Mouse (Mus musculus) lung, postnatal 0 days (tissue): ENCODE data around the gene Ctnnbl1. TPM values are rescaled to one million over a fixed set of nuclear protein-coding genes. Genes with fewer than 3 reads are reported as not detected.

Experiments
- ATAC-seq: fragments of 200-750 bp; cut with Nextera tagmentation; 2 replicates; pipeline ENCODE4 v1.8.0; 2017; ENCODE audit warnings: moderate library complexity
- DNase-seq: peaks from one replicate; pipeline ENCODE4 v3.0.0-alpha.2; 2016; ENCODE audit warnings: low spot score
- H3K27ac ChIP-seq: fragments of 300-500 bp; sonication (generic); 2 replicates; pipeline ENCODE4 v1.5.1; 2014; ENCODE audit warnings: antibody characterized with exemption, mild to moderate bottlenecking, low read length, mixed read lengths
- H3K27me3 ChIP-seq: fragments of 300-500 bp; sonication (generic); replicated peaks from 2 replicates; pipeline ENCODE4 v1.6.1; 2014; ENCODE audit warnings: low read length, mixed read lengths; ENCODE audit not compliant: insufficient read depth
- H3K36me3 ChIP-seq: fragments of 300-500 bp; sonication (generic); 2 replicates; pipeline ENCODE4 v1.6.1; 2014; ENCODE audit warnings: low read length, mixed read lengths; ENCODE audit not compliant: insufficient read depth
- H3K4me1 ChIP-seq: fragments of 300-500 bp; sonication (generic); 2 replicates; pipeline ENCODE4 v1.6.1; 2014; ENCODE audit warnings: antibody characterized with exemption, low read depth, low read length, mixed read lengths; ENCODE audit not compliant: insufficient read depth
- H3K4me2 ChIP-seq: fragments of 300-500 bp; sonication (generic); replicated peaks from 2 replicates; pipeline ENCODE4 v1.6.1; 2014; ENCODE audit warnings: low read depth, mild to moderate bottlenecking, low read length, moderate library complexity, mixed read lengths
- H3K4me3 ChIP-seq: fragments of 300-500 bp; sonication (generic); 2 replicates; pipeline ENCODE4 v1.5.1; 2014; ENCODE audit warnings: low read depth, low read length
- H3K9ac ChIP-seq: fragments of 300-500 bp; sonication (generic); replicated peaks from 2 replicates; pipeline ENCODE4 v1.6.1; 2014; ENCODE audit warnings: low read depth, mild to moderate bottlenecking
- H3K9me3 ChIP-seq: fragments of 300-500 bp; sonication (generic); 2 replicates; pipeline ENCODE4 v1.6.1; 2016; ENCODE audit warnings: low read length, mixed read lengths
- CTCF ChIP-seq: IDR thresholded peaks from 2 replicates; pipeline ENCODE4 v1.5.1; 2016; ENCODE audit warnings: antibody characterized with exemption, mild to moderate bottlenecking
- EP300 ChIP-seq: IDR thresholded peaks from 2 replicates; pipeline ENCODE4 v1.6.1; 2016; ENCODE audit warnings: antibody characterized with exemption, mild to moderate bottlenecking, control low read depth
- WGBS: fragments of 180-500 bp; shearing (Covaris S2); extraction: QIAGEN DNeasy Blood & Tissue Kit; methylation state at CpG from one replicate; pipeline ENCODE4 v1.1.7; 2014; 5-methylcytosine and 5-hydroxymethylcytosine counted together
- polyA plus RNA-seq: library from polyadenylated mRNA; unstranded; fragments of >200 nt; fragmentation: Nextera tagmentation; extraction: Ambion mirVana; gene quantifications from 2 replicates; pipeline ENCODE4 v1.2.1, GENCODE M21; 2015

The Ctnnbl1 gene
- polyA plus RNA-seq, 1 experiment from 2014 or later: 30.8 TPM

DNA sequence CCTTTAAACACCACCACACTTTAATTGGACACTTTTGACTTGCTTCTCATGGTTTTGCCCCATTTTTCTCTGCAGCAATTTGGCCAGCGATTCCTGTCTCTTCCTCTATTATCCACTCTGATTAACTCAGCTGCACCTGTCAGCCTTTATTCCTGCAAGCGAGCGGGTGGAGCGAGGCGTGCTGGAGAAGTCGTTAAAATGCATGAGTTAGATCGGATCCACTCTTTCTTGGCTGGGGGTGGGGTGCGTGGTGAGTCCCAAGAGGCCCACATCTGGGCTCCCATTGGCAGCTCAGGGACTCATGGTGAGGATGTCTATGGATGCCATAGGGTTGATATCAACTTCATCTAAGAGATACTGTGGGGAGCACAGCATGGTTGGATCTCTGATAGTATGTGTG, 34.0 kb upstream of the Ctnnbl1 start:
- WGBS: 56% methylated on average over 8 of the region's 8 CpGs
- no peaks in the 10 kb centered on the region for H3K4me1 ChIP-seq

DNA sequence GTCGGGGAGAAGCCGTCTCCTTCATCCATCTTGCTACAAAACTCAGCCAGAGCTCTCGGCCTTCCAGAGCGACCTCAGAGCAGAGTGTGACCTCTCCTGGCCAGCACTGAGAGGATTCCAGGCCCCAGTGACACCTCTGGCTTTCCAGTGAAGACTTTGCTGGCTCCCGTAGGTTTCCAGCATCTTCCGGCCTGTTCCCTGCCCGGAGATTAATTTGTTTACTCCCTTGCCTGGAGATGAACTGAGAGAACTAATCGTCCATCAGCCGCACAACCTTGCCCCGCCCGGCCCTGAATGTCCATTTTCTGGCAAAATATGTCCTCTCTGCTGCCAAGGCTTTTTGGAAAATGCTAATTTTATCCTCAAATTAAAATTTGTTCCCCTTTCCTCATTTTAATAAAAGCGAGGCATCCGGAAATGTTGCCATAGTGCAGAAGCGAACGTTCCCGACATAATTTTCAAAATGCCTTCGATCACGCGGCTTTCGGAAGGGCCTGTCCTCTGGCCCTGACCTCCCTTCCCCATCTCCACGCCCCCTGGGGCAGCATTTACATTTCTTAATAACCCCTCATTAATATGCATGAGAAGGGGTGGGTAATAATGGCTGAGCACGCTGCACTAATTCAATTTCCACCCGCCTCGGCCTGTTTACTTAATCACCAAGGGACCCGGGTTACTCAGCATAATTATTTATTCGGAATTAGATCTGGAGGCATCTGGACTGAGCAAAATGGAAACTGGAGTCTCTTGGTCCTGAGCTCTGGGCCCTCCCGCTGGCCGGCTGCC, 32.0 kb upstream of the Ctnnbl1 start:
- peak; percentile 16 for DNase-seq
- 31% methylated on average over 28 of the region's 28 CpGs for WGBS
- H3K9me3 ChIP-seq: no peaks in the 10 kb centered on the region
- no peak overlapping the region for H3K9ac ChIP-seq
- no peaks in the 10 kb centered on the region for H3K36me3 ChIP-seq
- TF ChIP-seq CTCF (no peak), EP300 (no peak)
- ATAC-seq: 0 out of 2 replicates have a peak, but pooled peaks have one; percentile 16
- H3K4me1 ChIP-seq: no peaks in the 10 kb centered on the region
- H3K27ac ChIP-seq: no peak overlapping the region
- H3K27me3 ChIP-seq: no peaks in the 10 kb centered on the region
- H3K4me2 ChIP-seq: no peak overlapping the region
- H3K4me3 ChIP-seq: no peak overlapping the region

More for the DNA sequence above, 34.0 kb upstream of the Ctnnbl1 start:
- H3K9ac ChIP-seq: no peak overlapping the region
- H3K4me2 ChIP-seq: no peak overlapping the region
- no peak overlapping the region for H3K4me3 ChIP-seq
- no peak for ATAC-seq
- TF ChIP-seq EP300 (no peak), CTCF (no peak)
- no peaks in the 10 kb centered on the region for H3K9me3 ChIP-seq
- no peaks in the 10 kb centered on the region for H3K36me3 ChIP-seq
- H3K27me3 ChIP-seq: no peaks in the 10 kb centered on the region
- no peak for DNase-seq
- no peak overlapping the region for H3K27ac ChIP-seq

DNA sequence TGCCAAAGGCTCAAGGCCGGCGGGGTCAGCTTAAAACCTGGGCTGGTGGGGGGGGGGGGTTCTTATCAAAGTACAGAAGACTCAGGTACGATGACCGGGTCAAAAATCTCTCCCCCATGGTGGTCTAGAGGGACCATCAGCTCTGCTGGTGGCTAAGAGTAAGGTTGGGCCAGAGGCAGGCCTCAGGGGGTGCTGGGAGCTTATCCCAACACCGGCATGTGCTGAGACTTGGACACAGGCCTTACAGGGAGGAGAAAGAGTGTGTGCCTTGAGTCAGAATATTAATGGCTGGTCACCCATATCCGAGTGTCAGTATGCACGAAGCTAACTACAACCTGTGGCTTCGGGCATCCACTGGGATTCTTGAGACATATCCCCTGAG, 31.4 kb upstream of the Ctnnbl1 start:
- Histone ChIP-seq H3K4me1 (no peaks in the 10 kb centered on the region), H3K9ac (no peak overlapping the region), H3K4me2 (no peak overlapping the region), H3K27me3 (no peaks in the 10 kb centered on the region), H3K36me3 (no peaks in the 10 kb centered on the region), H3K27ac (no peak overlapping the region), H3K9me3 (no peaks in the 10 kb centered on the region), H3K4me3 (no peak overlapping the region)
- no peak for DNase-seq
- WGBS: 67% methylated on average over 8 of the region's 8 CpGs
- no peak for TF ChIP-seq CTCF
- TF ChIP-seq EP300: no peak
- no peak for ATAC-seq

DNA sequence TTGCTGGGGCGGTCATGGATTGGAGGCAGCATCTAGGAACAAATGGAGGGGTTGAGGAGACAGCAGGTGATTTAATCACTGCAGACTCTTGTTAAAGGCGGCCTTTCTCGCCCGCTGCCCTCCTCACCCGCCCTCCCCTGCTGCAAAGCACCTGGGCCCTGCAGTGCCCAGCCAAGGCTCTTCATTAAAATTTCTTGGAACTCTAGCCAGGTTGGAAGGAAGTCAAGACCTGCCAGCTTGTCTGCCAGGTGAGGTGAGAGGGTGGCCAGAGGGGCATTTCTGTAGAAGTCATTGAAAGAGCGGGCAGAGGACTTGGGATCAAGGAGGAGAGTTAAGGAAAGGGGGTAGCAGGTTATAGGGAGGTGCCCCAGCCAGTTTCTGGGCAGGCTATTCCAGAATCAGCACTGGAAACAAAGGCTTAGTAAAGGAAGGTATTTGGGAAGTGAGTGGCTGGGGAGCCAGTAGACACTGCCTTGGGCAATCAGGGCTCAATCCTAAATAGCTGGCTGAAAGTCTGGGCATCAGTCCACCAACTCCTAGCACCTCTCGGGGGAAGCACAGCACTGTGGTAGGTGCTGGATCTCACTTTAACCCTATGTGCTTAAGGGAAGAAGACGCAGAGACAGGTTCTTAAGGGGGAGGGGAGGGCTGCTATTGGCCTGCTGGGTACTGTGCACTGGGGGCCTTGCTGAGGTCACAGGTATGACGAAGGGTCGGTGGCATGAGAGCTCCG, 29.8 kb upstream of the Ctnnbl1 start:
- ATAC-seq: no peak
- Histone ChIP-seq H3K27ac (no peak overlapping the region), H3K36me3 (no peaks in the 10 kb centered on the region), H3K4me3 (no peak overlapping the region), H3K4me2 (no peak overlapping the region), H3K27me3 (no peaks in the 10 kb centered on the region), H3K9me3 (no peaks in the 10 kb centered on the region), H3K4me1 (no peaks in the 10 kb centered on the region), H3K9ac (no peak overlapping the region)
- DNase-seq: no peak
- TF ChIP-seq EP300 (no peak), CTCF (no peak)
- 58% methylated on average over 11 of the region's 11 CpGs for WGBS

DNA sequence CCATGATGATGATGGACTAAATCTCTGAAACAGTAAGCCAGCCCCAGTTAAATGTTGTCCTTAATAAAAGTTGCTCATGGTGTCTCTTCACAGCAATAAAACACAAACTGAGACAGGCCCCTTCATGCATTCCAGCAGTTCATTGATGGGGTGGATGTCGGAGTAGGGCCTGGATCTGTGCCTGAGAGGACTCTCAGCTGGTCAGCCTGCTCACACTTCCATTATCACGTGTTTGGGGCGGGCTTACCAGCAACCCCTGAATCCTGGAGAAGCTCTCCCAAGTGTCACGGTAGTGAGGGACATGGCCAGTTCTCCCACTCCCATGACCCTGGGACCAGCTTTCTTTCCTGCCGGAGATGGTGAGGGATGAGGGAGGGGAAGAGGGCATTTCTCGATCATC, 24.5 kb upstream of the Ctnnbl1 start:
- H3K27ac ChIP-seq: no peak overlapping the region
- no peak overlapping the region for H3K9ac ChIP-seq
- no peak overlapping the region for H3K4me3 ChIP-seq
- ATAC-seq: peak; percentile 56; the same call in 1 of the 2 replicates
- TF ChIP-seq EP300 (no peak), CTCF (no peak)
- H3K4me1 ChIP-seq: 0 out of 2 replicates have a peak, but pooled peaks cover 3% of the 10 kb centered on the region
- no peaks in the 10 kb centered on the region for H3K9me3 ChIP-seq
- peak; percentile 49 for DNase-seq
- 52% methylated on average over 6 of the region's 6 CpGs for WGBS
- H3K4me2 ChIP-seq: no peak overlapping the region
- no peaks in the 10 kb centered on the region for H3K27me3 ChIP-seq
- H3K36me3 ChIP-seq: no peaks in the 10 kb centered on the region

DNA sequence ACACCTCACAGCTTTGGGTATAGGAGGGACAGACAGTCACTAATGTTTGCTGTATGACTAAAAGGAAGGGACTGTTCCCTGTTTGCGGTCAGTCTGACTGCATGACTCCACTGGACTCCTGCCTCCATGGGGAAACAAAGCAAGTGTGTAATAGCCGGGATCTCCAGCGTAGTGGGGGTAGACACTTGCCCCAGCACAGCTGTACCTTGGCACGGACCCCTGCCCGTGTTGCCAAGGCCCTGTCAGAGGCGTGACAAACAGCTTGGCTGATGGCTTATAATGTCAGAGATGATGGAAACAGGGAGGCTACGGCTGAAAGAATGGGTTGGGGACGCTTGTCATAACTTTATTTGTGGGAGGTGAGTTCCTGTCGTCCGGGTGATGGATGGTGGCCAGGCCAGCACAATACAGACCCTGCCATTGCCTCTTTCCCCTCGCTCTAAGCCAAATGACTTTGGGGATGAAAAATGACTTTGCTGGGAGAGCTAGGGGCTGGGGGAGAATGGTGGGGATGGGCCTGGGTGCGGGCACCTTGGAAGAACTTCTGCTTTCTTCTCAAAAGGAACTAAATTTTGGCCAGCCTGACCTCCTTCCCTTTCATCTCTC, 21.5 kb upstream of the Ctnnbl1 start:
- TF ChIP-seq EP300 (peak; percentile 26; the same call in 1 of the 2 replicates), CTCF (no peak)
- H3K36me3 ChIP-seq: no peaks in the 10 kb centered on the region
- H3K4me3 ChIP-seq: no peak overlapping the region
- no peak overlapping the region for H3K27ac ChIP-seq
- H3K9ac ChIP-seq: no peak overlapping the region
- H3K27me3 ChIP-seq: no peaks in the 10 kb centered on the region
- DNase-seq: peak; percentile 63
- peak; percentile 83 for ATAC-seq
- WGBS: 18% methylated on average over 12 of the region's 12 CpGs
- 0 out of 2 replicates have a peak, but pooled peaks cover 3% of the 10 kb centered on the region for H3K4me1 ChIP-seq
- H3K4me2 ChIP-seq: no peak overlapping the region
- H3K9me3 ChIP-seq: no peaks in the 10 kb centered on the region
